Mouse (Mus musculus): Measurements from ENCODE around the gene Gabbr2. TPM values are rescaled to one million over a fixed set of nuclear protein-coding genes. Genes with fewer than 3 reads are reported as not detected.

Gene Gabbr2
- polyA plus RNA-seq, 1 experiment from 2014 or later = 0.05 TPM

DNA sequence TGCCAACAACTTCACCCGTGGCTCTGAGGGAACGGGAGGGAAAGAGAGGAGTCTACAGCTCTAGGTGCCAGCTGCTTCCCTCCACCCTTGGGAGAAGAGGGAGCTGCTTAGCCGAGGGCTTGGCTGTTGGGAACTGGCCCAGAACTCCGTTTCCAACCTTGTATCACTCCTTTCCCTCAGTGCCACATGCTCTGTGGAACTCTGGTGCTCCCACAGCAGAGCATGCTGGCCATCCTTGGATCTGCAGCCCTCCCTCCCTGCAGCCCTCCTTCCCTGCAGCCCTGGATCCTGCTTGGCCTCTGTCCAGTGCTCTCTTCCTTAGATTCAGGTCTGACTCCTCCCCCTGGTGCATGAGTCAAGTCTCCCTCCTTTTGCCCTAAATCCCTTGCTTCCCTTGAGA, 176.7 kb downstream of the Gabbr2 start:
- ATAC-seq (ENCODE audit: extremely low read depth, insufficient number of reproducible peaks, low FRiP score, low TSS enrichment) = no peak
- H3K4me1 ChIP-seq = peaks cover 16% of the 10 kb centered on the region
- peaks cover 19% of the 10 kb centered on the region for H3K27me3 ChIP-seq (replicated peaks)
- H3K9me3 ChIP-seq = no peaks in the 10 kb centered on the region
- H3K27ac ChIP-seq (replicated peaks) = no peak overlapping the region
- no peak overlapping the region for H3K9ac ChIP-seq
- H3K4me3 ChIP-seq = no peak overlapping the region
- 63% methylated on average over 4 of the region's 4 CpGs for WGBS
- H3K36me3 ChIP-seq = no peaks in the 10 kb centered on the region
- H3K4me2 ChIP-seq = no peak overlapping the region

DNA sequence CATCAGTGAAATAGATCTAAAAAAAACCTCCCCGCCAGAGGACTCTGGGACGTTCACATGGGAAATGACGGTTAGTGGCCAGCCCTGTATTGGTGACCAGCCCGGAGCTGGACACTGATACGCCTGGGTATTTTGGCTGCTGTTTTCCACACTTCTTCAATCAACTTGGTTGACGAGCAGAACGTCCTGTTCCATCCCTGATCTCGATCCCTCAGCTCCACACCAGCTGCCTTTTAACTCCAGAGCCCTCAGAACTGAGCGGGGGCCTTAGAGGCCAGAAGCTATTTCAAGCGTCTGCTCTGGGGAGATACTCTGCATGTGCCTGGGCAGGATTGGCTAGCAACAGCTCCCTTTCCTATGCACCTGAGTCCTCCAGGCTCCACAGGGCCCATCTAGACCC, 177.4 kb downstream of the Gabbr2 start:
- no peak overlapping the region for H3K9ac ChIP-seq
- 46% methylated on average over 10 of the region's 10 CpGs for WGBS
- ATAC-seq (ENCODE audit: extremely low read depth, insufficient number of reproducible peaks, low FRiP score, low TSS enrichment) = no peak

DNA sequence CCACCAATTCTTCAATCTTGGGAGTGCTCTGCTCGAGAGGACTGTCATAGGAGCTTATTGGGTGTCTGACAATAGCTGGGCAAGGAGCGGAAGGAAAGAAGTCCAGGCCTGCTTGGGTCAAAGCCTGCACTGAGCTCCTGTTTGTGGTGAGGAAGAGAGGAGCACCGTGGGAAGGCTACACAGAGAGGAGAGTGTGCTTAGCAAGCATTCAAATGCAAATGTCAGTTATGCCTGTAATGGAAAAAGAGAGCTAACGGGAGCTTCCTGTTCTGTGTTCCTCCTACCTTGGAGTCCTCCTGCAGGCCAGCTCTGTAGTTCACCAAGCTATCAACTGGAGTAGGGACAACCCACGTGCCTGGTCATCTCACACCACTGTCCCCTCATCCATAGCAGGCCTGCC, 180.5 kb downstream of the Gabbr2 start:
- Histone ChIP-seq H3K9me3 (no peaks in the 10 kb centered on the region), H3K36me3 (no peaks in the 10 kb centered on the region), H3K27ac (replicated peaks) (no peak overlapping the region), H3K4me3 (no peak overlapping the region), H3K4me2 (no peak overlapping the region), H3K27me3 (replicated peaks) (no peaks in the 10 kb centered on the region; the same call in 1 of the 2 replicates), H3K4me1 (peaks cover 43% of the 10 kb centered on the region), H3K9ac (no peak overlapping the region)
- ATAC-seq (ENCODE audit: extremely low read depth, insufficient number of reproducible peaks, low FRiP score, low TSS enrichment) = no peak
- 71% methylated on average over 5 of the region's 5 CpGs for whole genome bisulfite sequencing

More for the DNA sequence above, 177.4 kb downstream of the Gabbr2 start:
- Histone ChIP-seq H3K4me1 (peaks cover 16% of the 10 kb centered on the region), H3K9me3 (no peaks in the 10 kb centered on the region), H3K4me3 (no peak overlapping the region), H3K4me2 (no peak overlapping the region), H3K36me3 (no peaks in the 10 kb centered on the region), H3K27ac (replicated peaks) (no peak overlapping the region), H3K27me3 (replicated peaks) (peaks cover 13% of the 10 kb centered on the region)

DNA sequence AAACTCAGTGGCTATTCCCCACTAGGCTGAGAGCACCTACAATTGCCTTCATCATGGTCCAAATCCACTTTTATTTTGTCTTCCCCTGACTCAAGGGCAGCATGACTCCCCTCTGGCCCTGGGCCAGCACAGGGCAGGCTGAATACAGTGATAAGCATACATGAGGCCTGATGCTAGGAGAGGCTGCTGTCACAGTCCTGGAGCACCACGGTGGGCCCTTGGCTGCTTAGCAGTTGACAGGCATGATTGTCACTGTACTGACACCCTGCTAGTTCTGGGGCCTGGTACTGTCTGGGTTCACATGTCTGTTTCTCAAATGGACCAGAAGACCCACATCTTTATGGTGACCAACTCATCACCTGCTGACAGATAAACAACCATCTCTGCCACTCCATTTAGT, 184.8 kb downstream of the Gabbr2 start:
- H3K4me2 ChIP-seq = no peak overlapping the region
- peak overlapping the region; percentile 50 for H3K27ac ChIP-seq (replicated peaks)
- H3K4me1 ChIP-seq = peaks cover 35% of the 10 kb centered on the region
- H3K4me3 ChIP-seq = no peak overlapping the region
- H3K27me3 ChIP-seq (replicated peaks) = peaks cover under 1% of the 10 kb centered on the region; the same call in 1 of the 2 replicates
- no peaks in the 10 kb centered on the region for H3K9me3 ChIP-seq
- H3K9ac ChIP-seq = no peak overlapping the region
- H3K36me3 ChIP-seq = no peaks in the 10 kb centered on the region
- ATAC-seq (ENCODE audit: extremely low read depth, insufficient number of reproducible peaks, low FRiP score, low TSS enrichment) = no peak
- 11% methylated on average over 1 of the region's 1 CpGs for WGBS

DNA sequence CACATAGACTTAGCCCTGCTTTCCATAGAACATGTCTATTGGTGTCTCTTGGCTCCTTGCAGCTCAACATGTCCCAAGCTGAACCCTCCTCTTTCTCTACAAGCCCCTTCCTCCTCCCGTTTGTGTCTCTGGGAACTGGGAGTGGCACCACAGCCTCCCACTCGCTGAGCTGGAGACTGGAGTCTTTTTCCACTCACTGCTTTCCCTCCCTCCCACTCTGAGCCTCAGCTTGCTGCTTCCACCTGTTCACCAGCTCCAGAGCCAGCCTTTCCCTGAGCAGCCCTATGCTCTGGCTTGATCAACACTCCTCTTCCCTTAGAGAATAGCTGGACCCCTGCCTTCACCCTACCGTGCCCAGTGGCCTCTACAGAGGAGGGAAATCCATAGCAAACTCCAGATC, 185.8 kb downstream of the Gabbr2 start:
- H3K36me3 ChIP-seq = no peaks in the 10 kb centered on the region
- H3K4me1 ChIP-seq = peaks cover 35% of the 10 kb centered on the region
- no peak overlapping the region for H3K9ac ChIP-seq
- no peak for ATAC-seq (ENCODE audit: extremely low read depth, insufficient number of reproducible peaks, low FRiP score, low TSS enrichment)
- no peak overlapping the region for H3K4me3 ChIP-seq
- H3K9me3 ChIP-seq = no peaks in the 10 kb centered on the region
- H3K27me3 ChIP-seq (replicated peaks) = peaks cover 3% of the 10 kb centered on the region; the same call in 1 of the 2 replicates
- no peak overlapping the region for H3K27ac ChIP-seq (replicated peaks)
- no peak overlapping the region for H3K4me2 ChIP-seq
- 43% methylated on average over 3 of the region's 3 CpGs for WGBS

DNA sequence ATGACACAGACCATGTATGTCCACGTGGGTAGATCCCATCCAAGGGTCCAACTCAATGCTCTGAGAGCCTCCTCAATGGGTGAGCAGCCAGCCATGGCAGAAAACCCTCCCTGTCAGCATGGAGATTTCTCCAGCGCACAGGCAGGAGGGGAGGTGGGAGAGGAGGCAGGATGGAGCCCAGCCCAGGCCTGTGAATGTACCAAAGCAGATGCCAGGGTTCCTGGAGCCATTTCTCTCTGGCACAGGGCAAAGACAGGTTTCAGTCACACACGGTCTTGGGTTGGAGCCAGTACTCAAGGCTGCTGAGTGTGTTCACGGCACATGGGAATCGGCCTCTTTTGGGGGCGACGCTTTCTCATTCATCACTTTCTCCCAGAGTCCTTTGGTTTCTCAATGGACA, 189.3 kb downstream of the Gabbr2 start:
- Histone ChIP-seq H3K27ac (replicated peaks) (no peak overlapping the region), H3K4me2 (no peak overlapping the region), H3K27me3 (replicated peaks) (peaks cover 10% of the 10 kb centered on the region; the same call in 1 of the 2 replicates), H3K36me3 (no peaks in the 10 kb centered on the region), H3K9ac (no peak overlapping the region), H3K9me3 (no peaks in the 10 kb centered on the region), H3K4me3 (no peak overlapping the region), H3K4me1 (peaks cover 24% of the 10 kb centered on the region)
- WGBS = 82% methylated on average over 7 of the region's 7 CpGs
- no peak for ATAC-seq (ENCODE audit: extremely low read depth, insufficient number of reproducible peaks, low FRiP score, low TSS enrichment)

DNA sequence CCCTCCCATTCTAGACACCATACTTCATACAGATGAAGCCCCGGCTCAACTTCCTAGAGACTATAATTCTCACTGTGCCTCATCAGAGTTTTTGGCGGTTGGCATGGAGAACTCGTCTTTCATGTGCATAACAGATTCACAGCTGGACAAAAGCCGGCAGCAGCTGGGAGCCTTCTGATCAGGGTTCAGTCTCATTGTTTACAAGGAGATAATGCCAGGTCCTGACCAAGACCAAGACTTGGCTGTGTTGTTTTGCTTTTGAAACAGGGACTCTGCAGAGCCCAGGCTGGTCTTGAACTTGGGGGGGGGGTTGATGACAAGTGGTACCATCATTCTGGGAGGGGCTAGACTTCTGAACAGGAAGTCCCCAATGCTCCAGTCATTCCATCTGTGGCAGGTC, 191.8 kb downstream of the Gabbr2 start:
- WGBS = 52% methylated on average over 4 of the region's 4 CpGs
- peaks cover 10% of the 10 kb centered on the region; the same call in 1 of the 2 replicates for H3K27me3 ChIP-seq (replicated peaks)
- H3K4me1 ChIP-seq = peaks cover 12% of the 10 kb centered on the region
- no peaks in the 10 kb centered on the region for H3K9me3 ChIP-seq
- H3K36me3 ChIP-seq = no peaks in the 10 kb centered on the region
- H3K4me2 ChIP-seq = no peak overlapping the region
- ATAC-seq (ENCODE audit: extremely low read depth, insufficient number of reproducible peaks, low FRiP score, low TSS enrichment) = no peak
- no peak overlapping the region for H3K9ac ChIP-seq
- H3K4me3 ChIP-seq = no peak overlapping the region
- H3K27ac ChIP-seq (replicated peaks) = no peak overlapping the region

DNA sequence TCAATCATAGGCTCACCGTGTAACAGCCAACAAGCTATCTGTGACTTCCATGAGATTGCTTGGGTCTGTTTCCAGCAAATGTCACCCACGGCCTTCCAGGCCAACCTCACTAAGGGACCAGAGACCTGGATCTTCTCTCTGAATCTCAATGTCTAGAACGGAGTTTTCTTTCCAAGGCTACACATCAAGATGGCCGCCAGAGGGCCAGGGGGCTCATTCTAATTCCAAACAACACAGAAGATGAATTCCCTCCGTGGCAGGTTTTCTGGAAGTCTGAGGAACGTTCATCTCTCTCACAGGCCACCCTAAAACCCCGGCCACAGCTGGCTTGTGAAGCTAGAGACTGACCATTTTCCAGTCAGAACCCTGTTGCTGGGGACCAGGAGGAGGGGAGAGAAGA, 196.0 kb downstream of the Gabbr2 start:
- H3K4me3 ChIP-seq = no peak overlapping the region
- H3K27me3 ChIP-seq (replicated peaks) = peaks cover 7% of the 10 kb centered on the region; the same call in 1 of the 2 replicates
- H3K9ac ChIP-seq = no peak overlapping the region
- no peak overlapping the region for H3K27ac ChIP-seq (replicated peaks)
- 53% methylated on average over 7 of the region's 7 CpGs for WGBS
- peaks cover 39% of the 10 kb centered on the region for H3K4me1 ChIP-seq
- no peaks in the 10 kb centered on the region for H3K9me3 ChIP-seq
- ATAC-seq (ENCODE audit: extremely low read depth, insufficient number of reproducible peaks, low FRiP score, low TSS enrichment) = no peak
- H3K4me2 ChIP-seq = no peak overlapping the region
- H3K36me3 ChIP-seq = no peaks in the 10 kb centered on the region

DNA sequence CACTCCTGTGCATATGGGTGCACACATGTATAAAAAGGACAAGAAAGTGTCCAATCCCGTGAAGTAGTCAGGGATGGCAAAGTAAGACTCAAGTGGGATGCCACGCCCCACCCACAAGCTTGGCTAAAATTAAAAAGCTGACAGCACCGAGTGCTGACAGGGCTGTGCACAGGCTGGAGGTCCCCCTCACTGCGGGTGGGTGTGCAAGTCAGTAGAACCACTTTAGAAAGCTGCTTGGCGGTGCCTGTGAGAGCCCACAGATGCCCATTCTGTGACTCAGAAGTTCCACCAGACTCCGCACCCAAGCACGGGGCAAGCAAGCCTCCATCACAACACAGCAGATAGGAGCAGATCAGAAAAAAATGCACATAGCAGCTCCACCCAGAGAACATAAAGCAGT, 197.1 kb downstream of the Gabbr2 start:
- Histone ChIP-seq H3K27ac (replicated peaks) (peak overlapping the region; percentile 77), H3K27me3 (replicated peaks) (peaks cover 7% of the 10 kb centered on the region; the same call in 1 of the 2 replicates), H3K9ac (0 out of 2 replicates have a peak overlapping the region, but pooled peaks have one; percentile 14), H3K4me3 (no peak overlapping the region), H3K4me2 (no peak overlapping the region), H3K4me1 (peaks cover 38% of the 10 kb centered on the region), H3K9me3 (no peaks in the 10 kb centered on the region), H3K36me3 (no peaks in the 10 kb centered on the region)
- WGBS = 43% methylated on average over 7 of the region's 7 CpGs
- 0 out of 2 replicates have a peak, but pooled peaks have one; percentile 44 for ATAC-seq (ENCODE audit: extremely low read depth, insufficient number of reproducible peaks, low FRiP score, low TSS enrichment)

DNA sequence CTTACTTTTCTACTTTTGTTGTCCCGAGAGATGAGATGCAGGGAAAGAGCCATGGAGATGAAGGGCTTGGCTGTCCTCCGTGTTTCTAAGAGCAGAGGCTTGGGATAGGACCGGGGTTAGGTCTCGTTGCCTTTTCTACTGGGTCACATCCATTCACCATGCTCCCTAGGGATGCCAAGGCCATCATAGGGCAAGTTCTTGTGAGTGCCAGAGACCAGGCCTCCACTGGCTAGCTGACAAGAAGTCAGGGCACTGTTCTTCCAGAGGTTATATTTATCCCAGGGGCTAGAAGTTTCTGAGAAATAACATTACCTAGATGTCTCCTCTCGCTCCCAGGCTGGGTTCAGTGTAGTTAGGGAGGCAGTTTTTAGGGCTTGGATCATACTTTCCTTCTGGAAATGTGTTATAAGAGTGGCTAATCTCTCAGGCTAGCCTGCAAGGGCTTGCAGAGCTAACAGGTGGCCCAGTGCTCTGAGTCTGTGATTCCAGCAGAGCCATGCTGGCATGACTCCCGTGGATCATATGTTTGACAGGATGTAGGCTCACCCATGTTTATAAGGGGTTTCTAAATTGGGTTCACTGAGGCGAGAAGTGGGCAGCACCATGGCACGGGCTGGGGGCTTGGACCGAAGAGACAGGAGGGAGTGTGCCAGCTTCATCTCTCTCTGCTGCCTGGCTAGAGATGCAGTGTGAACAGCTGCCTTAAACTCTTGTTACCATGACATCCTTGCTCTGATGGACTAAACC, 199.2 kb downstream of the Gabbr2 start:
- no peak overlapping the region for H3K4me3 ChIP-seq
- peak overlapping the region; percentile 48; the same call in 1 of the 2 replicates for H3K27ac ChIP-seq (replicated peaks)
- no peak overlapping the region for H3K4me2 ChIP-seq
- H3K36me3 ChIP-seq = no peaks in the 10 kb centered on the region
- WGBS = 68% methylated on average over 9 of the region's 9 CpGs
- H3K27me3 ChIP-seq (replicated peaks) = no peaks in the 10 kb centered on the region
- peaks cover 38% of the 10 kb centered on the region for H3K4me1 ChIP-seq
- no peaks in the 10 kb centered on the region for H3K9me3 ChIP-seq
- no peak for ATAC-seq (ENCODE audit: extremely low read depth, insufficient number of reproducible peaks, low FRiP score, low TSS enrichment)
- no peak overlapping the region for H3K9ac ChIP-seq

DNA sequence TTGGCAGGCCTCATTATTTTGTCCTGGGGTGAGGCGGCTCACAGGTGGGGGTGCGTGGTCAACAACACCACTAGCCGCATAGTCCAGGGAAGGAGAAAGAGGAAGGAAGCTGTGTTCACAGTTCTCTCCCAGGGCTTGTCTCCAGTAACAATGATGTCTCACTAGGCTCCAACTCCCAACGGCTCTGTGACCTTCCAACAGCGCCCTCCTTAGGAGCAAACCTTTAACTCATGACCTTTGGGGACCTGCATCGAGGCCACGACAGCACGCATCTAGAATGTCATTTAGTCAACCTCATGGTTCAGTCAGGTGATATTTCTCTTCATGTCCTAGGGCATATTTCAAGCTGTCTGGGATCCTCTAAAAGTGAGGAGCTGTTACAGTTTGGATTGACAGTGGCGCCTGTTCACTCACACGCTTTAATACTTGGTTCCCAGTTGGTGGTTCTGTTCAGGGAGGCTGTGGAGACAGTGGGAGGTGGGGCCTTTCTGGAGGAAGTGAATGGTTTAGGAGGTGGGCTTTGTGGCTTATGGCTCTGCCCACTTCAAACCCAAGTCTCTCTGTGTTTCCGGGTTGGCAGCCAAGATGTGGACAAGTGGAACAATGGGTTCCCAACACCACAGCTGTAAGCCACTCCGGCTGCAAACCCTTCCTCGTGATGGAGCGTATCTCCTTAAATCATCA, 200.3 kb downstream of the Gabbr2 start:
- Histone ChIP-seq H3K4me2 (no peak overlapping the region), H3K36me3 (no peaks in the 10 kb centered on the region), H3K27me3 (replicated peaks) (0 out of 2 replicates have a peak, but pooled peaks cover under 1% of the 10 kb centered on the region), H3K9ac (no peak overlapping the region), H3K4me3 (no peak overlapping the region), H3K4me1 (peaks cover 38% of the 10 kb centered on the region), H3K9me3 (no peaks in the 10 kb centered on the region), H3K27ac (replicated peaks) (no peak overlapping the region; the same call in 1 of the 2 replicates)
- no peak for ATAC-seq (ENCODE audit: extremely low read depth, insufficient number of reproducible peaks, low FRiP score, low TSS enrichment)
- 80% methylated on average over 14 of the region's 14 CpGs for WGBS
